Mouse (Mus musculus): ENCODE measurements around the gene Higd1c. TPM values are rescaled to one million over a fixed set of nuclear protein-coding genes. Genes with fewer than 3 reads are reported as not detected.
"Not testable (repeated sequence)": the region's sequence is repeated elsewhere in the genome, so short reads cannot be mapped to it uniquely, and the experiment has no call there.

Gene Higd1c
- polyA plus RNA-seq, 1 experiment from 2014 or later = not detected

- peaks cover 19% of the 10 kb centered on the region for H3K36me3 ChIP-seq
- no peak overlapping the region for H3K4me3 ChIP-seq
- no peak for ATAC-seq (ENCODE audit: insufficient number of reproducible peaks, insufficient read depth, low FRiP score, low TSS enrichment)
- no peak overlapping the region for H3K9ac ChIP-seq
- H3K9me3 ChIP-seq = no peaks in the 10 kb centered on the region
- no peak overlapping the region for H3K27ac ChIP-seq
- H3K4me1 ChIP-seq = peaks cover 12% of the 10 kb centered on the region; the same call in 1 of the 2 replicates
- WGBS = 92% methylated on average over 13 of the region's 13 CpGs
- H3K27me3 ChIP-seq = no peaks in the 10 kb centered on the region
- H3K4me2 ChIP-seq (replicated peaks) = no peak overlapping the region
Measured at GRCm38 (mm10) chr15:100414942-100415341, 50.6 kb downstream of the Higd1c start.

GRCm38 (mm10) chr15:100415684-100416083, 51.3 kb downstream of the Higd1c start:
- H3K4me2 ChIP-seq (replicated peaks) = no peak overlapping the region
- no peak overlapping the region for H3K27ac ChIP-seq
- no peak for ATAC-seq (ENCODE audit: insufficient number of reproducible peaks, insufficient read depth, low FRiP score, low TSS enrichment)
- H3K4me3 ChIP-seq = no peak overlapping the region
- H3K9ac ChIP-seq = no peak overlapping the region
- no peaks in the 10 kb centered on the region for H3K27me3 ChIP-seq
- WGBS = 91% methylated on average over 8 of the region's 8 CpGs
- peaks cover 12% of the 10 kb centered on the region; the same call in 1 of the 2 replicates for H3K4me1 ChIP-seq
- H3K36me3 ChIP-seq = peaks cover 11% of the 10 kb centered on the region
- H3K9me3 ChIP-seq = no peaks in the 10 kb centered on the region

- H3K27ac ChIP-seq = no peak overlapping the region
- H3K4me2 ChIP-seq (replicated peaks) = 0 out of 2 replicates have a peak overlapping the region, but pooled peaks have one; percentile 11
- H3K36me3 ChIP-seq = no peaks in the 10 kb centered on the region
- peaks cover 23% of the 10 kb centered on the region for H3K4me1 ChIP-seq
- ATAC-seq (ENCODE audit: insufficient number of reproducible peaks, insufficient read depth, low FRiP score, low TSS enrichment) = no peak
- no peak overlapping the region for H3K9ac ChIP-seq
- H3K9me3 ChIP-seq = no peaks in the 10 kb centered on the region
- H3K4me3 ChIP-seq = no peak overlapping the region
- H3K27me3 ChIP-seq = no peaks in the 10 kb centered on the region
- 86% methylated on average over 9 of the region's 9 CpGs for WGBS
Measured at GRCm38 (mm10) chr15:100417854-100418450, 53.6 kb downstream of the Higd1c start.

- H3K4me2 ChIP-seq (replicated peaks) = no peak overlapping the region
- 70% methylated on average over 8 of the region's 8 CpGs for WGBS
- H3K4me1 ChIP-seq = peaks cover 29% of the 10 kb centered on the region
- H3K36me3 ChIP-seq = no peaks in the 10 kb centered on the region
- no peak for ATAC-seq (ENCODE audit: insufficient number of reproducible peaks, insufficient read depth, low FRiP score, low TSS enrichment)
- no peaks in the 10 kb centered on the region for H3K9me3 ChIP-seq
- H3K4me3 ChIP-seq = no peak overlapping the region
- H3K9ac ChIP-seq = no peak overlapping the region
- 0 out of 2 replicates have a peak, but pooled peaks cover 1% of the 10 kb centered on the region for H3K27me3 ChIP-seq
- H3K27ac ChIP-seq = no peak overlapping the region
Measured at GRCm38 (mm10) chr15:100419311-100419710, 55.0 kb downstream of the Higd1c start.

GRCm38 (mm10) chr15:100419901-100420745, 55.8 kb downstream of the Higd1c start:
- WGBS = 73% methylated on average over 9 of the region's 9 CpGs
- Histone ChIP-seq H3K9ac (no peak overlapping the region), H3K4me1 (peaks cover 29% of the 10 kb centered on the region), H3K27me3 (peaks cover 9% of the 10 kb centered on the region; the same call in 1 of the 2 replicates), H3K4me3 (no peak overlapping the region), H3K9me3 (no peaks in the 10 kb centered on the region), H3K27ac (no peak overlapping the region), H3K36me3 (no peaks in the 10 kb centered on the region), H3K4me2 (replicated peaks) (no peak overlapping the region)
- no peak for ATAC-seq (ENCODE audit: insufficient number of reproducible peaks, insufficient read depth, low FRiP score, low TSS enrichment)

GRCm38 (mm10) chr15:100421059-100421757, 56.9 kb downstream of the Higd1c start:
- Histone ChIP-seq H3K4me3 (peak overlapping the region; percentile 95), H3K27me3 (peaks cover 19% of the 10 kb centered on the region; the same call in 1 of the 2 replicates), H3K36me3 (no peaks in the 10 kb centered on the region), H3K9me3 (no peaks in the 10 kb centered on the region), H3K27ac (no peak overlapping the region), H3K9ac (no peak overlapping the region), H3K4me1 (peaks cover 29% of the 10 kb centered on the region), H3K4me2 (replicated peaks) (peak overlapping the region; percentile 80)
- 39% methylated on average over 8 of the region's 8 CpGs for WGBS
- no peak for ATAC-seq (ENCODE audit: insufficient number of reproducible peaks, insufficient read depth, low FRiP score, low TSS enrichment)

- Histone ChIP-seq H3K9ac (peak within 1 kb of the TSS; percentile 94), H3K27ac (0 out of 2 replicates have a peak within 1 kb of the TSS, but pooled peaks have one; percentile 6), H3K4me2 (replicated peaks) (peak within 1 kb of the TSS; percentile 80), H3K27me3 (peaks cover 20% of the 10 kb centered on the region; the same call in 1 of the 2 replicates), H3K4me1 (peaks cover 29% of the 10 kb centered on the region), H3K4me3 (peak within 1 kb of the TSS; percentile 95)
- not testable (repeated sequence) for H3K9me3 ChIP-seq; H3K36me3 ChIP-seq; ATAC-seq (ENCODE audit: insufficient number of reproducible peaks, insufficient read depth, low FRiP score, low TSS enrichment)
- WGBS = 17% methylated on average over 3 of the region's 3 CpGs
Measured at GRCm38 (mm10) chr15:100421758-100422197, 57.4 kb downstream of the Higd1c start, which contains the start of gene Gm5475. TSS of gene Gm5475 (plus strand) at chr15:100422147.

GRCm38 (mm10) chr15:100422476-100422875, 58.1 kb downstream of the Higd1c start:
- Histone ChIP-seq H3K9me3 (no peaks in the 10 kb centered on the region), H3K4me3 (peak overlapping the region; percentile 95), H3K36me3 (no peaks in the 10 kb centered on the region), H3K4me1 (peaks cover 29% of the 10 kb centered on the region), H3K9ac (peak overlapping the region; percentile 94), H3K27ac (0 out of 2 replicates have a peak overlapping the region, but pooled peaks have one; percentile 6), H3K27me3 (peaks cover 20% of the 10 kb centered on the region; the same call in 1 of the 2 replicates), H3K4me2 (replicated peaks) (peak overlapping the region; percentile 80)
- peak; percentile 19; the same call in 1 of the 2 replicates for ATAC-seq (ENCODE audit: insufficient number of reproducible peaks, insufficient read depth, low FRiP score, low TSS enrichment)
- WGBS = under 1% methylated on average over 44 of the region's 44 CpGs

- H3K9me3 ChIP-seq = no peaks in the 10 kb centered on the region
- peak; percentile 90 for ATAC-seq (ENCODE audit: insufficient number of reproducible peaks, insufficient read depth, low FRiP score, low TSS enrichment)
- H3K36me3 ChIP-seq = no peaks in the 10 kb centered on the region
- under 1% methylated on average over 65 of the region's 65 CpGs for WGBS
- H3K9ac ChIP-seq = peak overlapping the region; percentile 94
- peak overlapping the region; percentile 80 for H3K4me2 ChIP-seq (replicated peaks)
- H3K27ac ChIP-seq = 0 out of 2 replicates have a peak overlapping the region, but pooled peaks have one; percentile 6
- peaks cover 26% of the 10 kb centered on the region for H3K4me1 ChIP-seq
- peaks cover 20% of the 10 kb centered on the region; the same call in 1 of the 2 replicates for H3K27me3 ChIP-seq
- H3K4me3 ChIP-seq = peak overlapping the region; percentile 95
Measured at GRCm38 (mm10) chr15:100422899-100423860, 58.8 kb downstream of the Higd1c start.

- 3% methylated on average over 14 of the region's 14 CpGs for WGBS
- H3K9me3 ChIP-seq = no peaks in the 10 kb centered on the region
- peak overlapping the region; percentile 95 for H3K4me3 ChIP-seq
- H3K36me3 ChIP-seq = no peaks in the 10 kb centered on the region
- no peak for ATAC-seq (ENCODE audit: insufficient number of reproducible peaks, insufficient read depth, low FRiP score, low TSS enrichment)
- no peak overlapping the region for H3K27ac ChIP-seq
- H3K4me2 ChIP-seq (replicated peaks) = peak overlapping the region; percentile 80
- peaks cover 24% of the 10 kb centered on the region for H3K4me1 ChIP-seq
- peaks cover 20% of the 10 kb centered on the region; the same call in 1 of the 2 replicates for H3K27me3 ChIP-seq
- H3K9ac ChIP-seq = no peak overlapping the region; the same call in 1 of the 2 replicates
Measured at GRCm38 (mm10) chr15:100423916-100424315, 59.6 kb downstream of the Higd1c start.
